Mouse (Mus musculus): ENCODE data around the gene Rmnd1. TPM values are rescaled to one million over a fixed set of nuclear protein-coding genes. Genes with fewer than 3 reads are reported as not detected.

The Rmnd1 gene
- polyA plus RNA-seq, 1 experiment, result 77.1 TPM

GRCm38 (mm10) chr10:4432996-4433755 is 988 bp upstream of the Rmnd1 start:
- H3K27ac ChIP-seq (ENCODE audit: insufficient read depth, low read length), result peak overlapping the region; percentile 63
- no peak for TF ChIP-seq POLR2A (IDR thresholded peaks at IDR 0.05; ENCODE audit: insufficient read depth, low read length)
- no peak for TF ChIP-seq CTCF (IDR thresholded peaks at IDR 0.05; ENCODE audit: low read depth, low read length)
- TF ChIP-seq EP300 (IDR thresholded peaks at IDR 0.05; ENCODE audit: insufficient read depth, low read depth, low read length), result no peak

GRCm38 (mm10) chr10:4431746-4432122 is 454 bp downstream of the Rmnd1 start:
- 0 out of 2 replicates have a peak overlapping the region, but pooled peaks have one; percentile 23 for H3K27ac ChIP-seq (ENCODE audit: insufficient read depth, low read length)
- H3K9me3 ChIP-seq (replicated peaks; ENCODE audit: control insufficient read depth, insufficient read depth, low read length, poor library complexity, severe bottlenecking), result no peaks in the 10 kb centered on the region

More at GRCm38 (mm10) chr10:4432996-4433755, 988 bp upstream of the Rmnd1 start:
- Histone ChIP-seq H3K36me3 (ENCODE audit: control insufficient read depth, insufficient read depth, low read length, poor library complexity, severe bottlenecking) (peaks cover 16% of the 10 kb centered on the region), H3K4me3 (ENCODE audit: low read depth, low read length) (peak overlapping the region; percentile 76), H3K9ac (ENCODE audit: low read depth, poor library complexity, severe bottlenecking) (peak overlapping the region; percentile 81), H3K4me1 (ENCODE audit: control insufficient read depth, insufficient read depth, low read length) (no peaks in the 10 kb centered on the region), H3K9me3 (replicated peaks; ENCODE audit: control insufficient read depth, insufficient read depth, low read length, poor library complexity, severe bottlenecking) (no peaks in the 10 kb centered on the region), H3K27me3 (ENCODE audit: control insufficient read depth, insufficient read depth, low read length, poor library complexity, severe bottlenecking) (no peaks in the 10 kb centered on the region)

GRCm38 (mm10) chr10:4430826-4431225 is 1.4 kb downstream of the Rmnd1 start:
- Histone ChIP-seq H3K9ac (ENCODE audit: low read depth, poor library complexity, severe bottlenecking) (peak overlapping the region; percentile 82), H3K36me3 (ENCODE audit: control insufficient read depth, insufficient read depth, low read length, poor library complexity, severe bottlenecking) (peaks cover 16% of the 10 kb centered on the region), H3K27ac (ENCODE audit: insufficient read depth, low read length) (no peak overlapping the region), H3K4me3 (ENCODE audit: low read depth, low read length) (no peak overlapping the region), H3K4me1 (ENCODE audit: control insufficient read depth, insufficient read depth, low read length) (no peaks in the 10 kb centered on the region), H3K9me3 (replicated peaks; ENCODE audit: control insufficient read depth, insufficient read depth, low read length, poor library complexity, severe bottlenecking) (no peaks in the 10 kb centered on the region), H3K27me3 (ENCODE audit: control insufficient read depth, insufficient read depth, low read length, poor library complexity, severe bottlenecking) (no peaks in the 10 kb centered on the region)
- TF ChIP-seq CTCF (IDR thresholded peaks at IDR 0.05; ENCODE audit: low read depth, low read length), result no peak
- TF ChIP-seq POLR2A (IDR thresholded peaks at IDR 0.05; ENCODE audit: insufficient read depth, low read length), result no peak
- no peak for TF ChIP-seq EP300 (IDR thresholded peaks at IDR 0.05; ENCODE audit: insufficient read depth, low read depth, low read length)

More at GRCm38 (mm10) chr10:4431746-4432122, 454 bp downstream of the Rmnd1 start:
- peak overlapping the region; percentile 82 for H3K9ac ChIP-seq (ENCODE audit: low read depth, poor library complexity, severe bottlenecking)
- no peak for TF ChIP-seq POLR2A (IDR thresholded peaks at IDR 0.05; ENCODE audit: insufficient read depth, low read length)
- no peak for TF ChIP-seq EP300 (IDR thresholded peaks at IDR 0.05; ENCODE audit: insufficient read depth, low read depth, low read length)
- TF ChIP-seq CTCF (IDR thresholded peaks at IDR 0.05; ENCODE audit: low read depth, low read length), result no peak
- H3K27me3 ChIP-seq (ENCODE audit: control insufficient read depth, insufficient read depth, low read length, poor library complexity, severe bottlenecking), result no peaks in the 10 kb centered on the region
- peak overlapping the region; percentile 95 for H3K4me3 ChIP-seq (ENCODE audit: low read depth, low read length)
- H3K36me3 ChIP-seq (ENCODE audit: control insufficient read depth, insufficient read depth, low read length, poor library complexity, severe bottlenecking), result peaks cover 9% of the 10 kb centered on the region
- H3K4me1 ChIP-seq (ENCODE audit: control insufficient read depth, insufficient read depth, low read length), result no peaks in the 10 kb centered on the region

GRCm38 (mm10) chr10:4430399-4430798 is 1.8 kb downstream of the Rmnd1 start:
- Histone ChIP-seq H3K9me3 (replicated peaks; ENCODE audit: control insufficient read depth, insufficient read depth, low read length, poor library complexity, severe bottlenecking) (no peaks in the 10 kb centered on the region), H3K27ac (ENCODE audit: insufficient read depth, low read length) (no peak overlapping the region), H3K27me3 (ENCODE audit: control insufficient read depth, insufficient read depth, low read length, poor library complexity, severe bottlenecking) (no peaks in the 10 kb centered on the region), H3K9ac (ENCODE audit: low read depth, poor library complexity, severe bottlenecking) (no peak overlapping the region), H3K36me3 (ENCODE audit: control insufficient read depth, insufficient read depth, low read length, poor library complexity, severe bottlenecking) (peaks cover 19% of the 10 kb centered on the region), H3K4me1 (ENCODE audit: control insufficient read depth, insufficient read depth, low read length) (no peaks in the 10 kb centered on the region), H3K4me3 (ENCODE audit: low read depth, low read length) (no peak overlapping the region)
- TF ChIP-seq CTCF (IDR thresholded peaks at IDR 0.05; ENCODE audit: low read depth, low read length) (no peak), POLR2A (IDR thresholded peaks at IDR 0.05; ENCODE audit: insufficient read depth, low read length) (no peak), EP300 (IDR thresholded peaks at IDR 0.05; ENCODE audit: insufficient read depth, low read depth, low read length) (no peak)

GRCm38 (mm10) chr10:4425245-4425644 is 6.9 kb downstream of the Rmnd1 start:
- no peaks in the 10 kb centered on the region for H3K4me1 ChIP-seq (ENCODE audit: control insufficient read depth, insufficient read depth, low read length)
- no peak overlapping the region for H3K27ac ChIP-seq (ENCODE audit: insufficient read depth, low read length)
- TF ChIP-seq CTCF (IDR thresholded peaks at IDR 0.05; ENCODE audit: low read depth, low read length) (peak; percentile 25), POLR2A (IDR thresholded peaks at IDR 0.05; ENCODE audit: insufficient read depth, low read length) (no peak)
- H3K27me3 ChIP-seq (ENCODE audit: control insufficient read depth, insufficient read depth, low read length, poor library complexity, severe bottlenecking), result no peaks in the 10 kb centered on the region
- H3K9me3 ChIP-seq (replicated peaks; ENCODE audit: control insufficient read depth, insufficient read depth, low read length, poor library complexity, severe bottlenecking), result no peaks in the 10 kb centered on the region
- H3K9ac ChIP-seq (ENCODE audit: low read depth, poor library complexity, severe bottlenecking), result no peak overlapping the region
- no peak overlapping the region for H3K4me3 ChIP-seq (ENCODE audit: low read depth, low read length)
- H3K36me3 ChIP-seq (ENCODE audit: control insufficient read depth, insufficient read depth, low read length, poor library complexity, severe bottlenecking), result peaks cover 23% of the 10 kb centered on the region

- Histone ChIP-seq H3K4me3 (ENCODE audit: low read depth, low read length) (no peak overlapping the region), H3K27me3 (ENCODE audit: control insufficient read depth, insufficient read depth, low read length, poor library complexity, severe bottlenecking) (no peaks in the 10 kb centered on the region), H3K27ac (ENCODE audit: insufficient read depth, low read length) (no peak overlapping the region), H3K36me3 (ENCODE audit: control insufficient read depth, insufficient read depth, low read length, poor library complexity, severe bottlenecking) (peaks cover 39% of the 10 kb centered on the region), H3K4me1 (ENCODE audit: control insufficient read depth, insufficient read depth, low read length) (no peaks in the 10 kb centered on the region), H3K9me3 (replicated peaks; ENCODE audit: control insufficient read depth, insufficient read depth, low read length, poor library complexity, severe bottlenecking) (no peaks in the 10 kb centered on the region), H3K9ac (ENCODE audit: low read depth, poor library complexity, severe bottlenecking) (no peak overlapping the region)
- TF ChIP-seq EP300 (IDR thresholded peaks at IDR 0.05; ENCODE audit: insufficient read depth, low read depth, low read length) (no peak), POLR2A (IDR thresholded peaks at IDR 0.05; ENCODE audit: insufficient read depth, low read length) (no peak), CTCF (IDR thresholded peaks at IDR 0.05; ENCODE audit: low read depth, low read length) (no peak)
Observed at GRCm38 (mm10) chr10:4407191-4407590, 25.0 kb downstream of the Rmnd1 start.

All from ES-Bruce4 (cell line).